Mouse (Mus musculus) liver, embryonic 12.5 days (tissue): ENCODE data around the gene H2-Ke6. TPM values are rescaled to one million over a fixed set of nuclear protein-coding genes. Genes with fewer than 3 reads are reported as not detected.
"Not testable (repeated sequence)": the region's sequence is repeated elsewhere in the genome, so short reads cannot be mapped to it uniquely, and the experiment has no call there.

ENCODE experiments used
- ATAC-seq: fragments of 200-750 bp; cut with Nextera tagmentation; 2 replicates; pipeline ENCODE4 v1.8.0; 2017; ENCODE audit warnings: moderate number of reproducible peaks, mild to moderate bottlenecking, moderate library complexity
- H3K27ac ChIP-seq: fragments of 300-500 bp; sonication (generic); 2 replicates; pipeline ENCODE4 v1.5.1; 2016; ENCODE audit warnings: mild to moderate bottlenecking
- H3K27me3 ChIP-seq: fragments of 300-500 bp; sonication (generic); replicated peaks from 2 replicates; pipeline ENCODE4 v1.6.1; 2016; ENCODE audit warnings: mild to moderate bottlenecking, moderate library complexity
- H3K36me3 ChIP-seq: fragments of 300-500 bp; sonication (generic); 2 replicates; pipeline ENCODE4 v1.6.1; 2016; ENCODE audit warnings: mild to moderate bottlenecking, moderate library complexity
- H3K4me1 ChIP-seq: fragments of 300-500 bp; sonication (generic); 2 replicates; pipeline ENCODE4 v1.6.1; 2016
- H3K4me2 ChIP-seq: fragments of 300-500 bp; sonication (generic); 2 replicates; pipeline ENCODE4 v1.6.1; 2016; ENCODE audit warnings: mild to moderate bottlenecking, moderate library complexity
- H3K4me3 ChIP-seq: fragments of 300-500 bp; sonication (generic); 2 replicates; pipeline ENCODE4 v1.5.1; 2016; ENCODE audit warnings: mild to moderate bottlenecking, moderate library complexity
- H3K9ac ChIP-seq: fragments of 300-500 bp; sonication (generic); 2 replicates; pipeline ENCODE4 v1.6.1; 2016; ENCODE audit warnings: mild to moderate bottlenecking, moderate library complexity
- H3K9me3 ChIP-seq: fragments of 300-500 bp; sonication (generic); replicated peaks from 2 replicates; pipeline ENCODE4 v1.6.1; 2016; ENCODE audit warnings: mild to moderate bottlenecking, moderate library complexity
- WGBS: fragments of 180-500 bp; shearing (Covaris S2); methylation state at CpG from one replicate; pipeline ENCODE4 v1.1.7; 2016; ENCODE audit not compliant: insufficient replicate concordance; 5-methylcytosine and 5-hydroxymethylcytosine counted together
- polyA plus RNA-seq: library from polyadenylated mRNA; unstranded; fragments of >200 nt; fragmentation: Nextera tagmentation; extraction: Ambion mirVana; gene quantifications from 2 replicates; pipeline ENCODE4 v1.2.1, GENCODE M21; 2016

H2-Ke6 gene
- polyA plus RNA-seq, 1 experiment from 2014 or later: 33.2 TPM

GRCm38 (mm10) chr17:34010156-34010555, 17.7 kb downstream of the H2-Ke6 start:
- Histone ChIP-seq H3K4me2 (no peak overlapping the region), H3K9ac (no peak overlapping the region), H3K27ac (no peak overlapping the region), H3K27me3 (peaks cover 27% of the 10 kb centered on the region), H3K4me1 (no peaks in the 10 kb centered on the region), H3K4me3 (no peak overlapping the region), H3K36me3 (no peaks in the 10 kb centered on the region), H3K9me3 (peaks cover 4% of the 10 kb centered on the region; the same call in 1 of the 2 replicates)
- no peak for ATAC-seq
- 57% methylated on average over 5 of the region's 5 CpGs for WGBS

GRCm38 (mm10) chr17:34006570-34006969, 21.3 kb downstream of the H2-Ke6 start:
- Histone ChIP-seq H3K9me3 (no peaks in the 10 kb centered on the region), H3K36me3 (no peaks in the 10 kb centered on the region), H3K4me1 (no peaks in the 10 kb centered on the region), H3K27ac (no peak overlapping the region), H3K27me3 (peaks cover 26% of the 10 kb centered on the region), H3K9ac (no peak overlapping the region), H3K4me2 (no peak overlapping the region), H3K4me3 (no peak overlapping the region)
- ATAC-seq: no peak
- WGBS: 30% methylated on average over 2 of the region's 2 CpGs

DNA sequence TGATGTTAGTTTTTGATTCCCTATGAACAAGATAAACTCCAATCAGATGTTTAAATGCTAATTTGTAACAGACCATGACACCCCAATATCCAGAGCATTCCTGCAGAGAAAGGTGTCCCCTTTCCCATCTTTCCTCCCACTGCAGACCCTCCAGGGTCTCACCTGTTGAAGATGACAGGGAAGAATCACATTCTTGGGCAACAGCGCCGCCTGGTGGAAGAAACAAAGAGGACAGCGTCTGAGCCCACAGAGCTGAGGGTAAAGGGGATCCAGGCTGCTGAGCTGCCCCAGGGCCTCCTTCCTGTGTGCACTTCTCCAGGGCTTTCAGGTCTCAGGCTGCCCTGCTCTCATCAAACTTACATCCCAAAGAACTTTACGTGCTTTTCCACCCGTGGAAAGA, 24.4 kb downstream of the H2-Ke6 start:
- Histone ChIP-seq H3K27ac (no peak overlapping the region), H3K4me2 (no peak overlapping the region), H3K9me3 (no peaks in the 10 kb centered on the region), H3K9ac (no peak overlapping the region), H3K36me3 (no peaks in the 10 kb centered on the region), H3K4me1 (peaks cover 22% of the 10 kb centered on the region), H3K4me3 (no peak overlapping the region), H3K27me3 (peaks cover 47% of the 10 kb centered on the region)
- WGBS: 5% methylated on average over 5 of the region's 5 CpGs
- no peak for ATAC-seq

GRCm38 (mm10) chr17:34000796-34001195, 27.1 kb downstream of the H2-Ke6 start:
- WGBS: 52% methylated on average over 2 of the region's 2 CpGs
- not testable (repeated sequence) for ATAC-seq, H3K36me3 ChIP-seq, H3K9ac ChIP-seq, H3K27ac ChIP-seq, H3K9me3 ChIP-seq
- peak overlapping the region; percentile 65; the same call in 1 of the 2 replicates for H3K4me3 ChIP-seq
- H3K4me2 ChIP-seq: peak overlapping the region; percentile 94
- peaks cover 44% of the 10 kb centered on the region for H3K27me3 ChIP-seq
- H3K4me1 ChIP-seq: peaks cover 22% of the 10 kb centered on the region

- ATAC-seq: peak; percentile 81
- Histone ChIP-seq H3K27ac (no peak within 1 kb of the TSS), H3K9me3 (no peaks in the 10 kb centered on the region), H3K36me3 (no peaks in the 10 kb centered on the region), H3K27me3 (peaks cover 38% of the 10 kb centered on the region), H3K9ac (peak within 1 kb of the TSS; percentile 72), H3K4me3 (peak within 1 kb of the TSS; percentile 65), H3K4me2 (peak within 1 kb of the TSS; percentile 94), H3K4me1 (peaks cover 22% of the 10 kb centered on the region)
- 0% methylated on average over 27 of the region's 30 CpGs for WGBS
Measured at GRCm38 (mm10) chr17:34000150-34000537, 27.7 kb downstream of the H2-Ke6 start, which contains the start of gene H2-K1. TSS of gene H2-K1 (minus strand) at chr17:34000347.

DNA sequence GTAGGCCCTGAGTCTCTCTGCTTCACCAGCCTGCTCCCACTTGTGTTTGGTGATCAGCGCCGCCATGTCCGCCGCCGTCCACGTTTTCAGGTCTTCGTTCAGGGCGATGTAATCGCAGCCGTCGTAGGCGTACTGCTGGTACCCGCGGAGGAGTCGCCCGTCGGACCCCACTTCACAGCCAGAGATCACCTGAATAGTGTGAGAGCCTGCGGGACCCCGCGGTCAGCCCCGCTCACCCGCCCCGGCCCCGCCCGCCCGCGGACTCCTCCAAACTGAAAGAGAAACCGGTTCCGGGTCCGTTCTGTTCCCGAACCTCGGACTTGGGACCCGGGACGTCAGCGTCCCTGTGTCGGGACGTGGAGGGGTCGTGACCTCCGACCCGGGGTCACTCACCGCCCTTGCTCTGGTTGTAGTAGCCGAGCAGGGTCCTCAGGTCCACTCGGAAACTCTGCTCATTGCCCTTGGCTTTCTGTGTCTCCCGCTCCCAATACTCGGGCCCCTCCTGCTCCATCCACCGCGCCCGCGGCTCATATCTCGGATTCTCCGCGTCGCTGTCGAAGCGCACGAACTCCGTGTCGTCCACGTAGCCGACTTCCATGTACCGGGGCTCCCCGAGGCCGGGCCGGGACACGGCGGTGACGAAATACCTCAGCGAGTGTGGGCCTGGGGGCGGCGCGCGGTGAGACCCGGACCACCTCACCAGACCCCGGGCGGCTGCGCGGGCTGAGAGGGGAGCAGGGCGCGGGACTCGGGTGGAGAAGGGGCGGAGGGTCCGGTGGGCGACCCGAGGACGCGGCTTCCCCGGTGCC, 28.3 kb downstream of the H2-Ke6 start:
- peak overlapping the region; percentile 72 for H3K9ac ChIP-seq
- H3K27ac ChIP-seq: no peak overlapping the region
- peaks cover 22% of the 10 kb centered on the region for H3K4me1 ChIP-seq
- no peaks in the 10 kb centered on the region for H3K9me3 ChIP-seq
- peak; percentile 46 for ATAC-seq
- H3K4me3 ChIP-seq: peak overlapping the region; percentile 65
- WGBS: 2% methylated on average over 87 of the region's 87 CpGs
- H3K36me3 ChIP-seq: no peaks in the 10 kb centered on the region
- peak overlapping the region; percentile 94 for H3K4me2 ChIP-seq
- peaks cover 38% of the 10 kb centered on the region for H3K27me3 ChIP-seq

- peak overlapping the region; percentile 94 for H3K4me2 ChIP-seq
- H3K9ac ChIP-seq, H3K9me3 ChIP-seq, H3K36me3 ChIP-seq, ATAC-seq, H3K27ac ChIP-seq: not testable (repeated sequence)
- H3K4me3 ChIP-seq: peak overlapping the region; percentile 65; the same call in 1 of the 2 replicates
- peaks cover 38% of the 10 kb centered on the region for H3K27me3 ChIP-seq
- H3K4me1 ChIP-seq: peaks cover 22% of the 10 kb centered on the region
- 28% methylated on average over 5 of the region's 5 CpGs for WGBS
Measured at GRCm38 (mm10) chr17:33998697-33999096, 29.2 kb downstream of the H2-Ke6 start.

DNA sequence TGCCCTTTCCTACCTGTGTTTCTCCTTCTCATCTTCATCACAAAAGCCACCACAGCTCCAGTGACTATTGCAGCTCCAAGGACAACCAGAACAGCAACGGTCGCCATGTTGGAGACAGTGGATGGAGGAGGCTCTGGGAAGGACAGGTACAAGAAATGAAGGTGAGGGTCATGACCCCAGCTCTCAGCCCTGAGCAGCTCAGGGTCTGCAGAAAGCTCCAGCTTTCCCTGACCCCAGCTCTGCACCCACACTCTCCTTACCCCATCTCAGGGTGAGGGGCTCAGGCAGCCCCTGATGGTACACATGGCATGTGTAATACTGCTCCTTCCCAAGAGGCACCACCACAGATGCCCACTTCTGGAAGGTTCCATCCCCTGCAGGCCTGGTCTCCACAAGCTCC, 30.8 kb downstream of the H2-Ke6 start:
- not testable (repeated sequence) for H3K36me3 ChIP-seq, H3K4me2 ChIP-seq, H3K9ac ChIP-seq, H3K27ac ChIP-seq, H3K4me3 ChIP-seq, ATAC-seq, H3K9me3 ChIP-seq
- peaks cover 36% of the 10 kb centered on the region for H3K27me3 ChIP-seq
- 67% methylated on average over 2 of the region's 2 CpGs for WGBS
- H3K4me1 ChIP-seq: peaks cover 22% of the 10 kb centered on the region

- no peak overlapping the region for H3K4me3 ChIP-seq
- H3K9ac ChIP-seq: no peak overlapping the region
- ATAC-seq: no peak
- peaks cover 21% of the 10 kb centered on the region for H3K4me1 ChIP-seq
- no peaks in the 10 kb centered on the region for H3K9me3 ChIP-seq
- 47% methylated on average over 3 of the region's 3 CpGs for WGBS
- H3K27ac ChIP-seq: no peak overlapping the region
- H3K4me2 ChIP-seq: no peak overlapping the region
- H3K27me3 ChIP-seq: peaks cover 22% of the 10 kb centered on the region
- no peaks in the 10 kb centered on the region for H3K36me3 ChIP-seq
Measured at GRCm38 (mm10) chr17:33995651-33996050, 32.2 kb downstream of the H2-Ke6 start.

- Histone ChIP-seq H3K27ac (no peak overlapping the region), H3K4me3 (no peak overlapping the region), H3K4me2 (no peak overlapping the region), H3K9ac (no peak overlapping the region), H3K36me3 (no peaks in the 10 kb centered on the region), H3K27me3 (peaks cover 16% of the 10 kb centered on the region), H3K4me1 (peaks cover 14% of the 10 kb centered on the region), H3K9me3 (no peaks in the 10 kb centered on the region)
- WGBS: 80% methylated on average over 8 of the region's 8 CpGs
- ATAC-seq: no peak
Measured at GRCm38 (mm10) chr17:33994959-33995358, 32.9 kb downstream of the H2-Ke6 start.

GRCm38 (mm10) chr17:33991788-33992664, 35.8 kb downstream of the H2-Ke6 start:
- ATAC-seq: no peak
- Histone ChIP-seq H3K9ac (no peak overlapping the region), H3K36me3 (no peaks in the 10 kb centered on the region), H3K4me3 (no peak overlapping the region), H3K27me3 (peaks cover 19% of the 10 kb centered on the region; the same call in 1 of the 2 replicates), H3K9me3 (no peaks in the 10 kb centered on the region), H3K4me1 (no peaks in the 10 kb centered on the region), H3K4me2 (no peak overlapping the region), H3K27ac (no peak overlapping the region)
- WGBS: 28% methylated on average over 10 of the region's 10 CpGs

GRCm38 (mm10) chr17:33982136-33982535, 45.7 kb downstream of the H2-Ke6 start:
- H3K4me2 ChIP-seq: peak overlapping the region; percentile 78
- WGBS: 5% methylated on average over 8 of the region's 8 CpGs

More at GRCm38 (mm10) chr17:33982136-33982535, 45.7 kb downstream of the H2-Ke6 start:
- not testable (repeated sequence) for H3K36me3 ChIP-seq, H3K9me3 ChIP-seq, H3K27ac ChIP-seq, H3K9ac ChIP-seq, ATAC-seq
- Histone ChIP-seq H3K27me3 (peaks cover 34% of the 10 kb centered on the region), H3K4me3 (peak overlapping the region; percentile 63; the same call in 1 of the 2 replicates), H3K4me1 (peaks cover 42% of the 10 kb centered on the region)
